Mouse (Mus musculus): Measurements from ENCODE around the gene Ppp1r21.

Gene Ppp1r21

GRCm38 (mm10) chr17:88574811-88575210 lies 44.9 kb downstream of the Ppp1r21 start:
- DNase-seq (ENCODE audit: low read depth): peak; percentile 53

DNA sequence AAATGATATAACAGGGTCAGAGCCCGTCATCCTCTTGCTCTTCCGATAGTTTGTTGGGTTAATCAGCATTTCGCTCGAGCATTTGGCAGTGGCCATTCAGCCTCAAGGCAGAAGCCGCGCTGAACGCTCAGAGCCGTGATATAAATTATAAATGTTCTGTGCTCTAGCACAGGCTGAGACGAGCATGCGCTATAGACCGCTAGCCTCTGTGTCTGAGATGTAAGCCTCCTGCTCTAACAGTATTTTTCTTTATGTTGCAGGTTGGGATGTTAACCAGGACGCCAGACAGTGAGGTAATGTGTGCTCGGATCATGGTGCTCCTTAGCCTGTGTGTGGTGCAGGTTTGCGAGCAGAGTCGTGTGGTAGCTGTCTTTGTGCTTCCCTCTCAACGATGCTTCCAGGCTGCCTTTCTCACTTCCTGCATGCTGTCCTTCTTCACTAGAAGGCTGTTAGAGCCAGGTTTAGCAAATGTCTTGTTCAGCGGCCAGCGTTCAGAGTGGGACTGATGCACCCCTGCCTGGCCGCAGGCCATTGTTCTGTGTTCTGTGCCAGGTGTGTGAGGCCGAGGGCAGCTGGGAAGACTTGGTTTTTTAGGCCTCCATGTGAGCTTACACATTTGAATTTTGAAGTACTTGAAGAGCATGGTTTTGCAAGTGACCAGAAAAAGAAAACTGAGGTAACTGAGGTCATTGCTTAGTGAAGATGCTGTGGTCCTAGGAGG lies 48.8 kb downstream of the Ppp1r21 start:
- no peak for DNase-seq (ENCODE audit: low read depth)

DNA sequence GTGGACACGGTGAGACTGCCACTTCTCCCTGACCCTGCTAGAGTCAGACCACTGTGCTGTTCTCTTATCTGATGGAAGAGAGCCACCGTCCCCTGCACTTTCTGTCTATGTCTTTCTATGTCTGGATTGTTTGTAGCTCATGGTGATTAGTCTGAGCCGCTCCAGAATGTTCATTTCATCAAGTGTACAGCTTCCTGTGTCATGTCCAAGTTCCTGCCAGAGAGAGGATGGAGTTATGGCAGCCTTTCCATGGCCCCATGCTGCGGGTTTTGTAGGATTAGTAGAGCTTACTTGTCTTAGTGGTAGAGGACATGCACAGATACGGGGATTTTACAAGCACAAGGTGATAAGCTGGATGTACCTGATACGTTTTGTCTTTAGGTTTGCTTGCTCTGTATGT lies 50.6 kb downstream of the Ppp1r21 start:
- DNase-seq (ENCODE audit: low read depth): no peak

DNA sequence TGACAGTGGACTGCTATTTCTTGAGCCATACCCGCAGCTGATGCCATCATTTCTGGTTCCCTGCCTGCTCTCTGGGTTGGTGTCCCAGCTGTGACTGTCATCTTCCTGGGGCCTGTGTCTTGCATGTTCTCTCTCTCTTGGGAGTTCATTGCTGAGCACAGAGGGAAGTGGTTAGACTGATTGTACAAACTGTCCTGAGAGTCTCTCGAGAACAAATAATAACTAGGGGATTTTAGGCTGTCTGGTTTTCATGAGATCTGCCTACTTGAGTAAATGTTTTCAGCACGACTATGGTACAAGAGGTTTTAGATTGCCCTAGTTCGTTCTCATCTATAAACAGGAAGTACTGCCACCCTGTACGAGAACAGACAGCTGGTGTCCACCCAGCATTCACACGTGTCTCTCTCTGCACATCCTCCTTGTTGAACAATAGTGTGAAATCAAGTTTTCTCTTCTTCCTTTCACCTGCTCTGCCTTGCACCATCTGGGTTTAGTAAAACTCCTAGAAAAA lies 51.6 kb downstream of the Ppp1r21 start:
- DNase-seq (ENCODE audit: low read depth): peak; percentile 67

- no peak for DNase-seq (ENCODE audit: low read depth)
Observed at GRCm38 (mm10) chr17:88582999-88583398, 53.1 kb downstream of the Ppp1r21 start.

DNA sequence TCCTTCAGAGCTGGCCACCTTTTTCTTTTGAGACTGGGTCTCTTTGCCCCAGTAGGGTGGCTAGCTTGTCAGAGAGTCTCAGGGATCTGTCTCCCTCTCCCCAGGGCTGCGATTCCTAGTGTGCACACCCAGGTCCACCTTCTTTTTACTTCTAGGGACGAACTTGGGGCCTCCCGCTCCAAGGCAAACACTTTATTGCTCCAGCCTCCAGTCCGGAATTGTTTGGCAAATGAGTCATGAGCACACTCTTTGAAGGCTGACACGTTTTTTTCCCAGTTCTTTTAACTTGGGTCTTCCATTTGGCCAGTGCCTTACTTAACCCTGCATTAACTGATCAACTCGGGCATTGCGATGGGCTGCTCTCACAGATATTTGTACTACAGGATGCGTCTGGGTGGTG lies 53.5 kb downstream of the Ppp1r21 start:
- no peak for DNase-seq (ENCODE audit: low read depth)

GRCm38 (mm10) chr17:88587371-88587770 lies 57.5 kb downstream of the Ppp1r21 start:
- DNase-seq (ENCODE audit: low read depth): no peak

GRCm38 (mm10) chr17:88588228-88588627 lies 58.3 kb downstream of the Ppp1r21 start:
- no peak for DNase-seq (ENCODE audit: low read depth)

DNA sequence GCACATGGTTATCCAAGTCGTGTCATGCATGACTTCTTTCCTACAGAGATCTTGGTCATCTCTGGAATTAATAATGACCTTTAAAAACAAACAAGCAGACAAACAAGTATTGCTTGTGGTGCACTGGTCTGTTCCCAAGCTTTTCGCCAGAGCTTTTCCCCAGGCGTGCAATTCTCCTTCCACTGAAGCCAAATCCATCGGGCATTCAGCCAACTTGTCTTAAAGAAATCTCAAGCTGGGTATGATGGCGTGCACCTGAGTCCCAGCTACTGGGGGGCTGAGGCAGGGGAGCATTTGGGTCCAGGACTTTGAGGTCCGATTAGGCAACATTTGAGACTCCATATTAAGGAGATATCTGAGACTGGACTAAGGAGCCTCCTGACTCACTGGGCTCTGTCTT lies 60.3 kb downstream of the Ppp1r21 start:
- no peak for DNase-seq (ENCODE audit: low read depth)

- no peak for DNase-seq (ENCODE audit: low read depth)
Observed at GRCm38 (mm10) chr17:88595071-88595470, 65.2 kb downstream of the Ppp1r21 start.

GRCm38 (mm10) chr17:88596068-88596467 lies 66.2 kb downstream of the Ppp1r21 start:
- DNase-seq (ENCODE audit: low read depth): no peak

- DNase-seq (ENCODE audit: low read depth): peak; percentile 69
Observed at GRCm38 (mm10) chr17:88596544-88597221, 66.8 kb downstream of the Ppp1r21 start.

DNA sequence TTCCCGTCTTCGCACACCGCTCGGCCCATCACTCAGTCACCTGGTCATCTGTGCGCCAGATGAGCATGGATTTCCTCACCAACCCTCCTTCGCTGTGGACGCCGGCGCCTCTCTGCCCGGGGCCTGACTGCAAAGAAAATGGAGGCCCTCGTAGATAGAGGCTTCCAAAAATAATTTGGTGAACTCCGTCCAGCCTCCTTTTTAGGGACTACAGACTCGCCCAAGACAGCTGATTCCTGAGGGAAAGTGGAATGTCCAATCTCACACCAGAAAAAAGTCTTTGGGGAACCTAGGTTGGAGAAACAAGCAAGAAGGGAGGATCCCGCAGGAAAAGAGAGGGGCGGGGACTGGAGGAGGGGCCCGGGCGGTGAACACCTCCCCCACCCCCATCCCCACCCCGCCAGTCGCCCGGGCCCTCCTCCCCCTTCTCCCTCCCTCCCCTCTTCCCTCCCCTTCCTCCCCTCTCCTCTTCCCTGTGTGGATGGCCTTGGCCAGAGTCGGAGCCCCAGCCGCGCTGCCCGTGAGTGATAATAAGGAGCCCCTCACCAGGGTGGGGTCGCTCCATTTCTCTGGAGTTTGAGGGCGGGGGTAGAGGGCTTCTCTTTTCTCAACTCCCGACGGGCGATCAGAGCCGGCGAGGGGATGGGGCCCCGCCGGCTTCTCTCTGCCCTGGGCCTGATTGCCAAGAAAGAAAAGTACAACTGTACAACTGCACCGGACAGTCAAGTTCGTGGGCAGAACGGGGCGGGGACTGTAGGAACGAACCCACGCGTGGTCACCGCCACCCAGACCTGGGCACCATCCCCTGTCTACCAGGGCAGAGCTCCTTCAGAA lies 67.5 kb downstream of the Ppp1r21 start, which contains the start of gene Ston1:
Gene Ston1, plus strand, starts transcription at position 463 of the 834 bp plus-strand sequence.
- no peak for DNase-seq (ENCODE audit: low read depth)

DNA sequence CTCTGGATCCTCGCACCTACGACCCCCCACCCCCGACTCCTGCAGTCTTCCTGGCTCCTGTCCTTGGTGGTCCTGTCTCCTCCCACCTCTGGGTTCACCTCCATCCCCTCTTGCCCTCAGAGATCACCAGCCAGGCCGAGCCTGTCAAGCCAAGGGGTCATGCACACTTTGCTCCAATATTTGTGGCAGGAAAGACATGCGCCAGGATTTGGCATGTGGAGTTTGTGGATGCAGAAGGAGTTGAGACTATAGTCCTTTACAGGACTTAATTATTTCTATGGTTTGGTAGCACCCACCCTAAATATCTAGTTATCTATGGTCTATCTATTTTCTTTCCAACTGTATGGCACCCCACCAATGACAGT lies 68.1 kb downstream of the Ppp1r21 start:
- DNase-seq (ENCODE audit: low read depth): no peak

GRCm38 (mm10) chr17:88598570-88599368 lies 68.9 kb downstream of the Ppp1r21 start:
- peak; percentile 37 for DNase-seq (ENCODE audit: low read depth)

DNA sequence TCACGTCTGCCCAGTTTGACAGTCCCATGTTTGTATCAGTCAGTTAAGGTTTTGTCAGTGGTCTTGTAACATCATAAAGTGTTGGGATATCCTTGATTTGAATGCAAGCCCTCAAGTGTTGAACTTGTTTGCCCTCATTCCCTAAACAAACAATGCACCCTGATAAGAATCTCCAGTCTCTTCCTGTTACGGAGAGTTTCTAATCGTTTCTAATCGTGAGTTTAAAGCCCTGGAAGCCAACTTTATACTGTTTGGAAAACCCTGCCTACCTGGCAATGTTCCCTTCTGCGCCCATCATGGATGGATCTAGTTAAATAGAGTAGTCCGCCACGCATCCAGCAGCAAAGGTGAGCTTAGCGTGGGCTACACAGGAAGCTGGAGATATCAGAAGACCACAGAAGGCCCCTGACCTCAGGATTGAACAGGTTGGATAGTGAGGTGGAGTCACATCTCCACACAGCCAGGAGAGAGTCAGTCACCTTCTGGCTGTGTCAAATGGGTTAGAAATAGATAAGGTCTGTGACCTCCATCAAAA lies 70.6 kb downstream of the Ppp1r21 start:
- DNase-seq (ENCODE audit: low read depth): no peak

GRCm38 (mm10) chr17:88603943-88604342 lies 74.0 kb downstream of the Ppp1r21 start:
- DNase-seq (ENCODE audit: low read depth): no peak

DNA sequence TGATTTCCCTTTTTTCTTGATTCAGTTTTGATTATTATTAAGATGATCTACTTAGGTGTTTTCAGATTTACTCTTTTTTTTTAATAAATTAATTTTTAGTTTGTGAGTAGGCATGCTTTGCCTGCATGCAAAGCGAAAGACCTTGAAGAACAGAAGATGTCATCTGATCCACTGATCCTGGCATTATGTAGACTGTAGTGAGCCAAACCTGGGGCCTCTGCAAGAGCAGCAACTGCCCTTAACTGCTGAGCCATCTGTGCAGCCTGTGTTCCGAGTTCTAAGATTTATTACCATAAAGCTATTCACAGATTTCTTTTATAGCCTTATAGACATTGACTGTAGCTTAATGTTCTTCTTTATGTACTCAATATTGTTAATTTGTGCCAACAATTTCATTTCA lies 76.1 kb downstream of the Ppp1r21 start:
- no peak for DNase-seq (ENCODE audit: low read depth)

DNA sequence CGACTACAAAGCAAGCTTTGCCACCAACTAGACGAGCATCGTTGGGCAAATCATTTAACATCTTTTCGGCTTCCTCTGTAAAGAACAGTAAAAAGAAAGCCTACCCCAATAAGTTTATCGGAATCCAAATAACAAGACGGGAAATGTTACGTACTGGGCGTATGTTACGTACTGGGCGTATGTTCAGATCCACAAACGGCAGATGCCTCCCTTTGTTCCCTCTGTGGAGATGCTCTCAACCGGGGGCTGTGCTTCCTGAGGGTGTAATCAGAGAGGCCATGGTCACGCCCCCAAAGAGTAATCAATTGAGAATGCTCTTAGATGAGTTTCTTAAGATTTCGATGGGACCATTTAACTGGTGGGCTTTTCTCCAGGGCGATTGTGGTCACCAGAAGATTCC lies 79.4 kb downstream of the Ppp1r21 start:
- no peak for DNase-seq (ENCODE audit: low read depth)

- no peak for DNase-seq (ENCODE audit: low read depth)
Observed at GRCm38 (mm10) chr17:88611057-88611456, 81.1 kb downstream of the Ppp1r21 start.

- no peak for DNase-seq (ENCODE audit: low read depth)
Observed at GRCm38 (mm10) chr17:88613172-88613571, 83.3 kb downstream of the Ppp1r21 start.

Data from naive thymus-derived CD4-positive, alpha-beta T cell, adult 2 months (primary cell).